Mouse (Mus musculus): ENCODE measurements around the gene Lrrc56. TPM values are rescaled to one million over a fixed set of nuclear protein-coding genes. Genes with fewer than 3 reads are reported as not detected.
A peak's percentile ranks its signal among the peaks of the same experiment; 100 is the strongest.
"Not testable (repeated sequence)": the region's sequence is repeated elsewhere in the genome, so short reads cannot be mapped to it uniquely, and the experiment has no call there.

The Lrrc56 gene
- total RNA-seq, 4 experiments from 2014 or later: 3.5 to 5.7 (median 5.3) TPM

DNA sequence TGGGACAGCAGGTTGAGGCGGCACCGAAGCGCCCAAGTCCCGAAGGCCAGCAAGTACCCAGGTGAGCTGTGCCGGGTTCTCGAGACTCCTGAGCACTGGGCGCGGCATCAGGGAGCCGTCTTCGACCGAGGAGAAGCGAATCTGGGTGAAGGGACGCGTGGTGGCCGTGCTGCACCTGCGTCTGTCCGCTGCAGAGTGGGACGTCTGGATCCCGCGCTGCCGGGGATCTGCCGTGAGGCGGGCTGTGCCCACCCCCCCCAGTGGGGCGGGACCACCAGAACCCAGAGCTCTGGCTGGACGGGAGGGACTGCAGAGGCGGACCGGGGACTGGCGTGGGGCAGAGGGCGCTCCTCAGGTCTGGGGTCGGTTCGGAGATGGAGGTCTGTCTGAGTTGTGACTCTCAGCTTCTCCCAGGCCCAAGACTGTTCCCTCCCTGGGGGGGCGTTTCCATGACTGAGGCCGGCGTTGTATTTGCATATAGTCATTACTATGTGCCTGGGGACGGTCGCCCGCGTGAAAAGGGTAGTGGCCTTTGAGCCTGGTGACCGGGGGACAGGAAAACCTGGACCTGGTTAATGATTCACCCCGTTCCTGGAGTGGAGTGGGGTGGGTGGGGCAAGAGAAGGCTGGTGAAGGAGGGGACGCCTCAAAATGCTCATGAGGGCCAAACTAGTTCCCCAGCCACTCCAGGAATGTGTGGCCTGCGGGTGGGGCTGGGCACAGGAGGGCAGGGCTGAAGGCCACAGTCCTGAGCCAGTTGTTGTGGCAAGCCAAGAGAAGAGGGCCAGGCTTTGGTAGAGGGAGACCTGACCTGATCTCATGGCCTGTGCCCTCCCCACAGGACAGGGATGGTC lies 22.1 kb downstream of the Lrrc56 start:
- DNase-seq (ENCODE audit: low spot score in 2 of 2): no peak

DNA sequence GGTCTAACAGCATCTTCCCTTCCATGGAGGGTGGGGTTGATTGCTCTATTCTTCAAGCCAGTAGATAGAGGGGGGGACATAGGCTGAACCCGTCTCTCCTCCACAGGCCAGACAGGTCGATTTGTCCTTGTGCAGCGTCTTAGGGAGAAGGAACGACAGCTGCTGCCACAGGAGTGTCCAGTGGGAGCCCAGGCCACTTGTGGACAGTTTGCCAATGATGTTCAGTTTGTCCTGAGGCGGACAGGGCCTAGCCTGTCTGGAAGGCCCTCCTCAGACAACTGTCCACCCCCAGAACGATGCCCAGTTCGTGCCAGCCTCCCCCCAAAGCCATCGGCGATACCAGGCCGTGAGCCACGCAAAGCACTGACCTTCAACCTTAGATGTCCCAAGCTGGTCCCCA lies 22.9 kb downstream of the Lrrc56 start:
- DNase-seq (ENCODE audit: low spot score in 2 of 2): no peak

GRCm38 (mm10) chr7:141217343-141218013 lies 23.5 kb downstream of the Lrrc56 start:
- DNase-seq (ENCODE audit: low spot score in 2 of 2): no peak

GRCm38 (mm10) chr7:141218141-141218540 lies 24.2 kb downstream of the Lrrc56 start:
- no peak for DNase-seq (ENCODE audit: low spot score in 2 of 2)

GRCm38 (mm10) chr7:141218557-141219133 lies 24.7 kb downstream of the Lrrc56 start:
- DNase-seq (ENCODE audit: low spot score in 2 of 2): no peak

DNA sequence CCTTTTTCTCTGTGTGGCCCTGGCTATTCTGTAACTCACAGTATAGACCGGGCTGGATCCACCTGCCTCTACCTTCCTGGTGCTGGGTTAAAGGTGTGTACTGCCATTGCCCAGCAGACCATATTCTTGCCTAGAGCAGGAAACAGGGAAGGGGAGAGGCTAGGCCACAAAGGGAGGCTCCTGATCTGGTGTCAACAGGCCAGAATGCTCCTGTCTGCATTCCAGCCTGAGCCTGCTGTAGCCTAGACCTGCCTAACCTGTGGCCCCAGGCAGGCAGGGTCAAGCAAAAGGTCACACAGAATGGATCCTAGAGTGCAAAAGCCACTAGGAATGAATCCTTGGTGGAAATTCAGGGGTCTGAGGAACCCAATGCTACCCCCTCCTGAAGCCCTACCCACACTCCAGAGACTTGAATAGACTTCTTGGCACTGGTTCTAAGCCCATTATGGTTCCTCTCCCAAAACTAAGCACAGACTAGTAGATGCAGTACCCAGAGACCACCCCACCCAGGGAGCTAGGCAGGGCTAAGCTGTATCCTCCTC lies 25.7 kb downstream of the Lrrc56 start:
- no peak for DNase-seq (ENCODE audit: low spot score in 2 of 2)

DNA sequence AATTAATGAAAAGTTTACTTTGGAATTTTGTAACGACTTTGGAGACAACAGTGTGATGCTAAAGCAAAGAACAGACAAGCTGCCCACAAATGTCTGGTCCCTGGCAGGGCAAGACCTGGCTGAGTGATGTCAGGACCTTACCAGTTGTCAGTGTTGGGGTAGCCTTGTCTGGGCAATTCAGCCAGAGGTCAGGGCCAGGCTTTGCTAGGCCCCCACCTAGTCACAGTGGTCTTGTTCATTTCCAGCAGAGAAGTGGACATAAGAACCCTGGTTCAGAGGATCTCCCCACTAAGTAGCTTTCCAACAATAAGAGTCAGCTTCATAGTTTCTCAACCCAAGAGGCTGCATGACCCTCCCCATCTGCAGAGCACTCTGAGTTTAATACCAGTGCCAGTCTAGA lies 26.4 kb downstream of the Lrrc56 start:
- DNase-seq (ENCODE audit: low spot score in 2 of 2): no peak

DNA sequence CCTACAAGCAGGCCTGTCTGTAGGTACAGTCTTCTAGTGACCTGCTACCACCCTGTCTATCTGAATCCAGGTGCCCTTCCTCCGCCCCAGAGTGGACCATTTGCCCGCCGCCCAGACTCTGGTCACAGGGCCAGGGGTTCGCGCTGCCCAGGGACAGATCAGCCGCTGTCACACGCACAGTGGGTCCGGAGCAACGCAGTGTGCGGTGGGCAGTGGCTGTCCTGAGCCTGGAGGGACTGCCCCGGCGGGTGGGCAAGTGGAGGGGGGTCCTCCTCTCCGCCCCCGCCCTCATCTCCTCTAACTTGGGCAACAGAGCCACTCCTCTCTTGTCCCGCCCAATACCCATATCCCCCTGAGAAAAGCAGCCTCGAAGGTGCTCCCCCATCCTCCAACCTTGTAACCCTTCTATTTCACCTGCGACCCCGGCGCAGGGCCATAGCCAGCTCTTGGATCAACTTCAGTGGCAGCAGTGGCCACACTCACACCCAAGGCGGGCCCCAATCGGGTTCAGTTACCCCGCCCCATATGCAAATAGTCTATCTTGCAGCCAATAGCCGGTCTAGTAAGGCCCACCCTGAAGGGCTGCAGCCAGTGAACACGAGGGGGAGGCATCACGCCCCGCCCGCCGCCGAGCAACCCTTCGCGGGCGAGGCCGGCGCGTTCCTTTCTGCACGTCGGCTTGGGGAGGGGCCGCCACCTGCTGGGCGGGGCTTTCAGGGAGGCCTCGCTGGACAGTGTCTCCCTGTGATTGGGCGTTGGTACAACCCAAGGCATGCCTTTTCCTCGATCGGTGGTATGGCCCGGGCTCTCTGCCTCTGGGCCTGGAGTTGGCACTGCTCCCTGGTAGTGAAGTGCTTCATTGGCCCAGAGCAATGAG lies 27.5 kb downstream of the Lrrc56 start:
- DNase-seq (ENCODE audit: low spot score in 2 of 2): peak; percentile 81 to 95

DNA sequence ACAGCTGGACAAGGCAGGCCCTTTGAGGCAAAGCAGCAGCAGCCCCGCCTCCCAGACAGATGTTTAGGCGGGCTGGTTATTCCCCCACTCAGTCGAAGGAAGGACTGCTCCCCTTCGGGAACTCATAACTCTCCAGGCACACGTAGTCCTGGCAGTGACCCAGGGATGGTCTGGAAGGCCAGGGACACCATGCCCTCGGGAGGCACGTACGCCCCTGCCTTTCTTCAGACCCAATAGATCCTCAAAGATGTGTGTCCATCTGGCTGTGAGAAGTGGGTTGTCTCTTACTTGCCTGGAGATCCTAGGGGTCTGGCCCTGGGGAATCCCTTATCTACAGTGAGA lies 28.1 kb downstream of the Lrrc56 start:
- DNase-seq (ENCODE audit: low spot score in 2 of 2): no peak

- DNase-seq (ENCODE audit: low spot score in 2 of 2): no peak
Measured at GRCm38 (mm10) chr7:141222696-141223215, 28.8 kb downstream of the Lrrc56 start.

DNA sequence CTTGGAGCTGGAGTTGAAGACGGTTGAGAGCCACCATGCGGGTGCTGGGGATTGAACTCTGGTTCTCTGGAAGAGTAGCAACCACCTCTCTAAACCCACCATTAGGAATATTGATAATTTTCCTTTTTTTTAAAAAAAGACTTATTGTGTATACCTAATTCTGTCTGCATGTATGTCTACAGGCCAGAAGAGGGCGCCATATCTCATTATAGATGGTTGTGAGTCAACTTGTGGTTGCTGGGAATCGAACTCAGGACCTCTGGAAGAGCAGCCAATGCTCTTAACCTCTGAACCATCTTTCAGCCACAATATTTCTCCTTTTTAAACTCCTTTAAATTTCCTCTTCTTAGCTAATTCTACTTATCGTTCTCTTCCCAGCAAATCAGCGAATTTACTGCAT lies 32.6 kb downstream of the Lrrc56 start:
- no peak for DNase-seq (ENCODE audit: low spot score in 2 of 2)

- no peak for DNase-seq (ENCODE audit: low spot score in 2 of 2)
Measured at GRCm38 (mm10) chr7:141227796-141228195, 33.8 kb downstream of the Lrrc56 start.

DNA sequence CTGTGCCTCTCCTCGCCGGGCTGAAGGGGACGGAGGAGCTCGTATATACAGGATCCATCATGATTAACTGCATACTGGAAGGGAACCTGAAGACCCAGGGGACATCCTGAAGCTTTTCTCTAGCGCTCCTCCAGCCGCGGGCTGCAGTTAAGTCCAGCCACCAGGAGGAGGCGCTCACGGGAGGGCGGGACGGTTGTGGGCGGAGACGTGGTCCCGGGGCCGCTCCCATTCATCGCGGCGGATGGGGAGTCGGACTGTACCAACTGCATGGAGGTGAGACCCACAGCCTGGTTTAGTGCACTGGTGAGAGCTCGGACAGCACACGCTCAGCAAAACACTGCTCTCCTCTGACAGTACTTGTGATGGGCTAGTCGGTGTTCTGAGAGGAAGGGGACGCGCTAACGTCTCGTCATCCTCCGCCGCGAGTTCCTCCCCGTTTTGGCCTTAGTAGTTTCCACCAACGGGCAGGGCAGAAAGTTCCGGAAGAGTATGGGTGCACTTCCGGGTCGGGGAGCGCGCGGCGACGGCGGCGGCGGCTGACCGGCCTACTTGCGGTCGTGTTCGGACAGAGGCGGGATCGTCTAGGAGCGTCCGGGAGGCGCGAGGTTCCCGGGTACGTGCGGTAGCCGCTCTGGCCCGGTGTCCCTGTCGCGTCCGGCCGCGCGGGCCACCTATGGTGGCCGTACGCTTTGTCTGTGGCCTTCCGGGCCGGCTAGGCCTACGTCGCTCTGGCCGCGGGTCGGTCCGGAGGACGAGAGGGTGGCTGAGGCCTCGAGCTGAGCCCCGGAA lies 34.5 kb downstream of the Lrrc56 start, which contains the start of gene Phrf1:
TSS of gene Phrf1 (plus strand) at position 506 of the 789 bp plus-strand sequence.
- DNase-seq (ENCODE audit: low spot score in 2 of 2): peak; percentile 78 to 91

GRCm38 (mm10) chr7:141229702-141230101 lies 35.7 kb downstream of the Lrrc56 start:
- no peak for DNase-seq (ENCODE audit: low spot score in 2 of 2)

- no peak for DNase-seq (ENCODE audit: low spot score in 2 of 2)
Measured at GRCm38 (mm10) chr7:141230570-141230969, 36.6 kb downstream of the Lrrc56 start.

DNA sequence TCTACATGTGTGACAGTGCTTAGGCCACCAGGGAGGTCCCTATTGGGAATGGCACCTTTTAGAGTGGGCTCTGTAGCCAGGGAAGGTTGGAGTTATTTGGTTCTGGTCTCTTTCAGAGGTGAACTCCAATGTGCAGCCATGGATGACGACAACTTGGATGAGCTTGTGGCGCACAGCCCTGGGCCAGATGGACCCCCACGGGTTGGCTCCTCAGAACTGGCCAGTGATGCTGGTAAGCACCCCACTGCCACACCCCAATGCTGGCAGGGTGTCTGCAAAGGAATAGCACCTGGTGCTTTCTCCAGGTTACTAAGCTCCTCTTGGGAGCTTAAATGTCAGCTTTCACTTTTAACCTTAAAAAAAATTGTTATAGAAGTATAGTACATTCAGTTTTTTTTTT lies 37.2 kb downstream of the Lrrc56 start:
- DNase-seq (ENCODE audit: low spot score in 2 of 2): no peak

- DNase-seq (ENCODE audit: low spot score in 2 of 2): no peak
Measured at GRCm38 (mm10) chr7:141231551-141231950, 37.6 kb downstream of the Lrrc56 start.

- not testable (repeated sequence) for DNase-seq (ENCODE audit: low spot score in 2 of 2)
Measured at GRCm38 (mm10) chr7:141250486-141250885, 56.5 kb downstream of the Lrrc56 start.

DNA sequence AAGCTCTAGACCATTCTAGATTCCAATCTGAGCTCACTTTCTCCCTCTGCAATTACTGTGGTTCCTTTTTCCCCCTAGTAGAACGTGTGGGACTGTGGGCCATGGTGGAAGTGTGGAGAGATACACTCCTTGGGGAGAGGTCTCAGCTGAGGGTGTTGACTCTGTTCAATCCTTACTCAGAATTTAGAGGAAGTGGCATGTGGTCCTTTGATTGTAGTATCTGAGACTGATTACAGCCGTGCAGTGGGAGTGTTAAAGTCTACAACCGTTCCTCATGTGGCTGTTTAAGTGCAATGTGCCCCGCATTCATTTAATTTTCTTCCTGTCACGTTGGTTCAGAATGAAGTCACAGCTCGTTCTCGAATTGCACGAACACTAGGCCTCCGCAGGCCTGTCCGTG lies 62.2 kb downstream of the Lrrc56 start:
- no peak for DNase-seq (ENCODE audit: low spot score in 2 of 2)
